Mouse (Mus musculus): ENCODE measurements around the gene Atp2a2.

DNA sequence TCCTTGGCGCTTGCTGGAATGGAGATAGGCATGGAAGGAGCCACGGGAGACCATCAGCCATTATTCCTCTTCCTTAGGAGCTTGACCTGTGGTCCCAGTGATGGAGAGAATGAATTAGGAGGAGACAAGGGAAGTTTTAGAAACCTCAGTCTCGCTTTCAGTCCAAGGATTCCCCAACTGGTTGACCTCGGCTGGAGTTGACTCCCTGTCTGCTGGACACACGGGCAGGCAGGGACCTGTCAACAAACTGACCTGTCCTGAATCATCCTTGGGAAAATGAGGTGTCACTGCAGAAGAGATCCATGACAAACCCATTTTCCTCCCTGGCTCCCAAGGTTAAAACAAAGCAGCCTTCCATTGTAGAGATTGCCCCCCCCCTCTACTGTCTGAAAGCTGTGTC is 14.9 kb upstream of the Atp2a2 start:
- TF ChIP-seq CTCF (IDR thresholded peaks at IDR 0.05; ENCODE audit: borderline replicate concordance, insufficient read depth, low read depth, low read length) = no peak
- no peak for TF ChIP-seq POLR2A (IDR thresholded peaks at IDR 0.05; ENCODE audit: borderline replicate concordance, insufficient read depth, low read length)
